In the genomic region with DNA sequence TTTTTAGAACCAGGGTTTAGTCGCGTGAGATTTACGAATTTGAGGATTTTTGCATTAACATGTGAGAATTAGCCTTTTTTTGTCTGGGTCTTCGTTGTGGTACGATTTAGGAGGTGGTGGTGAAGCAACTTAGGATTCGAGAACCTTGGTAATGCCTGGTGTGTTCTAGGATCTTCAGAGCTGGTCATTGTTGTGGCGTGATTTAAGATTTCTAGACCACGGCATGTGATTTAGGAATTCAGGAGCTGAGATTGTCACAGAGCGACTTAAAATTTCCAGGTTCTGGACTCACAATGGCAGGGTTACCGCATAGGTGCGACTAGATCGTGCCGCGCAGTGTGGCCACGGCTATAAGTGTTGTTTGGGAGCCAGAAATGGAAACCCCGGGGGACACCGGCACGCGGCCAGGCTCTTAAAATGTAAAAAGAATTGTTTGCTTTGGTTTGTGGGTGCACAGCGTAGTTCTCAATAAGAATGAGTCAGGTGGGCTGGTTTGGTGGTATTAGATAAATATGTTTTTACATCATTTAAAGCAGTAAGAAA, we compare ENCODE assay signal across 8 mouse cellular contexts. TPM values are rescaled to one million over a fixed set of nuclear protein-coding genes. Genes with fewer than 3 reads are reported as not detected.
DNase-seq lines count a peak whose midpoint lies in the region; ATAC-seq and TF ChIP-seq lines count a peak whose summit lies in the region.

No protein-coding gene starts in this region.

- no peak for DNase-seq in lung, adult 18-20 months
- no peak for DNase-seq in embryonic facial prominence, embryonic 14.5 days (ENCODE audit: low spot score)
- no peak for DNase-seq in limb, embryonic 10.5 days (ENCODE audit: low spot score)
- no peak for DNase-seq in ovary, adult 18-20 months (ENCODE audit: low spot score)
- DNase-seq in gastrocnemius, postnatal 25 days = no peak
- DNase-seq in gastrocnemius, postnatal 36 days = no peak

- H3K27ac ChIP-seq in lung, embryonic 16.5 days (ENCODE audit: low read length) = peak overlapping the region; percentile 76
- peak overlapping the region; percentile 61 for H3K27ac ChIP-seq in embryonic facial prominence, embryonic 14.5 days (replicated peaks; ENCODE audit: low read depth, low read length)
- peak overlapping the region; percentile 92 for H3K27ac ChIP-seq in limb, embryonic 10.5 days
- no peak overlapping the region for H3K27ac ChIP-seq in small intestine, adult 2 months (ENCODE audit: insufficient read depth, low read depth, low read length)

- TF ChIP-seq POLR2A in small intestine, adult 2 months (IDR thresholded peaks at IDR 0.05; ENCODE audit: low read depth, low read length) = no peak

- no peaks in the 10 kb centered on the region; the same call in none of the 2 replicates for H3K4me1 ChIP-seq in lung, embryonic 16.5 days (replicated peaks; ENCODE audit: control insufficient read depth, insufficient read depth, low read length)
- H3K4me1 ChIP-seq in embryonic facial prominence, embryonic 14.5 days (ENCODE audit: control insufficient read depth, insufficient read depth, low read length) = no peaks in the 10 kb centered on the region
- H3K4me1 ChIP-seq in limb, embryonic 10.5 days = peaks cover 35% of the 10 kb centered on the region
- no peaks in the 10 kb centered on the region; the same call in 1 of the 2 replicates for H3K4me1 ChIP-seq in small intestine, adult 2 months (ENCODE audit: control insufficient read depth, insufficient read depth, insufficient read length, low read length)

- peak overlapping the region; percentile 72 for H3K9ac ChIP-seq in lung, embryonic 16.5 days (ENCODE audit: low read length)
- H3K9ac ChIP-seq in embryonic facial prominence, embryonic 14.5 days (ENCODE audit: low read depth, low read length) = peak overlapping the region; percentile 70

- H3K4me3 ChIP-seq in lung, embryonic 16.5 days (ENCODE audit: low read length) = peak overlapping the region; percentile 57
- H3K4me3 ChIP-seq in embryonic facial prominence, embryonic 14.5 days (ENCODE audit: low read depth, low read length) = peak overlapping the region; percentile 53
- peak overlapping the region; percentile 62 for H3K4me3 ChIP-seq in limb, embryonic 10.5 days
- H3K4me3 ChIP-seq in small intestine, adult 2 months (ENCODE audit: low read depth, low read length) = peak overlapping the region; percentile 53

- H3K4me2 ChIP-seq in lung, embryonic 16.5 days (ENCODE audit: low read depth, low read length) = peak overlapping the region; percentile 58
- peak overlapping the region; percentile 66 for H3K4me2 ChIP-seq in embryonic facial prominence, embryonic 14.5 days (ENCODE audit: low read depth, low read length)

- intact Hi-C loops in gastrocnemius, postnatal 36 days (cut with DNase I) = no loop called here

- 52% methylated on average over 20 of the region's 20 CpGs for WGBS in lung, embryonic 16.5 days
- 51% methylated on average over 20 of the region's 20 CpGs for WGBS in embryonic facial prominence, embryonic 14.5 days
- WGBS in limb, embryonic 10.5 days = 51% methylated on average over 20 of the region's 20 CpGs
- WGBS in small intestine, adult 2 months = 48% methylated on average over 20 of the region's 20 CpGs

- H3K27me3 ChIP-seq in lung, embryonic 16.5 days (ENCODE audit: control insufficient read depth, insufficient read depth, low read depth, low read length) = no peaks in the 10 kb centered on the region
- H3K27me3 ChIP-seq in embryonic facial prominence, embryonic 14.5 days (replicated peaks; ENCODE audit: control insufficient read depth, insufficient read depth, low read length) = no peaks in the 10 kb centered on the region
- no peaks in the 10 kb centered on the region for H3K27me3 ChIP-seq in limb, embryonic 10.5 days (ENCODE audit: low read depth, poor library complexity, severe bottlenecking)
- peaks cover 29% of the 10 kb centered on the region for H3K27me3 ChIP-seq in small intestine, adult 2 months (ENCODE audit: control insufficient read depth, insufficient read depth, low read length)

- H3K36me3 ChIP-seq in lung, embryonic 16.5 days (ENCODE audit: control insufficient read depth, insufficient read depth, low read length) = peaks cover 13% of the 10 kb centered on the region
- H3K36me3 ChIP-seq in embryonic facial prominence, embryonic 14.5 days (ENCODE audit: control insufficient read depth, insufficient read depth, low read length) = peaks cover 31% of the 10 kb centered on the region
- H3K36me3 ChIP-seq in limb, embryonic 10.5 days = peaks cover 66% of the 10 kb centered on the region
- H3K36me3 ChIP-seq in small intestine, adult 2 months (ENCODE audit: control insufficient read depth, insufficient read depth, low read length) = 0 out of 2 replicates have a peak, but pooled peaks cover 3% of the 10 kb centered on the region

- no peak for ATAC-seq in lung, embryonic 16.5 days (ENCODE audit: low read depth)
- ATAC-seq in embryonic facial prominence, embryonic 14.5 days (ENCODE audit: low read depth) = no peak

- H3K9me3 ChIP-seq in lung, embryonic 16.5 days (ENCODE audit: control insufficient read depth, low read length) = peaks cover 45% of the 10 kb centered on the region
- peaks cover 63% of the 10 kb centered on the region for H3K9me3 ChIP-seq in embryonic facial prominence, embryonic 14.5 days (ENCODE audit: control insufficient read depth, low read length)
- peaks cover 23% of the 10 kb centered on the region for H3K9me3 ChIP-seq in limb, embryonic 10.5 days (replicated peaks)

- no peak for TF ChIP-seq CTCF in small intestine, adult 2 months (IDR thresholded peaks at IDR 0.05; ENCODE audit: extremely low read depth, insufficient read length, insufficient replicate concordance, low read depth, low read length)

RNA-seq across cellular contexts. Expression of gene Mest, which starts 15.2 kb away (rescaled TPM):
- 1,483 and 1,593 TPM in 2 replicates for polyA plus RNA-seq in lung, embryonic 16.5 days (2015; fragmentation: Nextera tagmentation; extraction: Ambion mirVana)
- 2,046 and 2,257 TPM in 2 replicates for polyA plus RNA-seq in embryonic facial prominence, embryonic 14.5 days (2014; fragmentation: Nextera tagmentation; extraction: Ambion mirVana)
- 3,140 and 3,810 TPM in 2 replicates for polyA plus RNA-seq in limb, embryonic 10.5 days (2016; fragmentation: Nextera tagmentation; extraction: Ambion mirVana)
- polyA plus RNA-seq in small intestine, adult 2 months (2012; rRNA removed) = 15.1 and 38.1 TPM in 2 replicates
- total RNA-seq in gastrocnemius, postnatal 25 days (2021) = 10 to 100 TPM; 10.5 to 19.9 TPM
- total RNA-seq in gastrocnemius, postnatal 36 days (2021) = 1 to 10 TPM; 5.2 to 8.3 TPM

RNA-seq across cellular contexts. Expression of gene Cep41, which starts 45.0 kb away (rescaled TPM):
- 15.6 and 16.0 TPM in 2 replicates for polyA plus RNA-seq in lung, embryonic 16.5 days (2015; fragmentation: Nextera tagmentation; extraction: Ambion mirVana)
- polyA plus RNA-seq in embryonic facial prominence, embryonic 14.5 days (2014; fragmentation: Nextera tagmentation; extraction: Ambion mirVana) = 38.6 and 44.3 TPM in 2 replicates
- polyA plus RNA-seq in limb, embryonic 10.5 days (2016; fragmentation: Nextera tagmentation; extraction: Ambion mirVana) = 28.8 and 33.1 TPM in 2 replicates
- 0.99 and 1.9 TPM in 2 replicates for polyA plus RNA-seq in small intestine, adult 2 months (2012; rRNA removed)
- total RNA-seq in gastrocnemius, postnatal 25 days (2021) = 1 to 10 TPM; 1.4 to 2.1 TPM
- under 1 TPM; 0.47 to 0.79 TPM for total RNA-seq in gastrocnemius, postnatal 36 days (2021)

Comparison
In these comparisons a context has a peak if more than half of its experiments do, and no peak if none do; other contexts are left out.
1. RNA of gene Mest, which starts 15.2 kb away (polyA plus RNA-seq): 3,140 to 3,810 TPM in limb, embryonic 10.5 days, 2,046 to 2,257 TPM in embryonic facial prominence, embryonic 14.5 days and 1,483 to 1,593 TPM in lung, embryonic 16.5 days; 15.1 to 38.1 TPM in small intestine, adult 2 months; every median in the first group is over 10 times any median in the second.
2. Peak in every context shown above with its lines, with median percentiles within 50 percentile points of each other: H3K4me3 ChIP-seq.